Comparison of ENCODE assay signal across 12 mouse cellular contexts in genomic region chr10:25232700-25233099, GRCm38 (mm10).
"Had no signal": no experiment of that assay in that cellular context is flagged by ENCODE, and none has a peak within 500 bp of the region (broad histone marks: within the 10 kb centered on the region; RNA-seq: fewer than 3 reads in every experiment).

No protein-coding gene starts in this region.

- H3K27ac ChIP-seq: kidney, postnatal 0 days; layer of hippocampus, adult 2 months; liver, embryonic 15.5 days; midbrain, embryonic 13.5 days; stomach, postnatal 0 days had no signal

- DNase-seq: kidney, adult 8-10 months; kidney, postnatal 36 days; lung, adult 2 months; lung, postnatal 36 days; thymus, postnatal 4 days had no signal

- H3K9ac ChIP-seq: liver, embryonic 15.5 days; midbrain, embryonic 13.5 days had no signal

- H3K4me3 ChIP-seq: layer of hippocampus, adult 2 months; liver, embryonic 15.5 days; midbrain, embryonic 13.5 days had no signal

- H3K36me3 ChIP-seq: midbrain, embryonic 13.5 days had no signal

- H3K4me1 ChIP-seq: liver, embryonic 15.5 days had no signal

- H3K9me3 ChIP-seq: liver, embryonic 15.5 days; midbrain, embryonic 13.5 days had no signal

- H3K27me3 ChIP-seq: liver, embryonic 15.5 days; midbrain, embryonic 13.5 days had no signal

- ATAC-seq: lung, postnatal 0 days; midbrain, embryonic 13.5 days had no signal

- H3K4me2 ChIP-seq: liver, embryonic 11.5 days; liver, embryonic 15.5 days; midbrain, embryonic 13.5 days had no signal
